ENCODE assay signal across 8 mouse cellular contexts in genomic region chr2:75772251-75772956, GRCm38 (mm10). TPM values are rescaled to one million over a fixed set of nuclear protein-coding genes. Genes with fewer than 3 reads are reported as not detected.
DNase-seq lines count a peak whose midpoint lies in the region.

No protein-coding gene starts in this region.

- peak; percentile 84 for DNase-seq in urinary bladder, postnatal 14 days (ENCODE audit: low spot score)
- DNase-seq in urinary bladder, postnatal 10 days (ENCODE audit: low spot score) = no peak
- DNase-seq in heart, postnatal 25 days (ENCODE audit: low spot score) = peak; percentile 16
- peak; percentile 37 for DNase-seq in liver
- DNase-seq in urinary bladder, postnatal 36 days (ENCODE audit: low spot score in 2 of 2) = peak; percentile 63 to 79
- no peak for DNase-seq in spleen, postnatal 10 days (ENCODE audit: low spot score in 2 of 2)
- DNase-seq in B cell, adult 2 months = no peak
- no peak for DNase-seq in frontal cortex, postnatal 36 days (ENCODE audit: low spot score in 2 of 2)

- intact Hi-C loops in heart, postnatal 25 days (cut with DNase I) = loop anchor here (5.0 kb wide), 1 partner anchor 35 kb away; no protein-coding TSS in a partner anchor

RNA-seq across cellular contexts. Expression of gene Agps, which starts 59.6 kb away (rescaled TPM):
- 10 to 100 TPM; 34.1 to 37.6 TPM for total RNA-seq in heart, postnatal 25 days (2021)

Comparison
In these comparisons a context has a peak if more than half of its experiments do, and no peak if none do; other contexts are left out.
1. DNase-seq: peak in urinary bladder, postnatal 14 days (single experiment), heart, postnatal 25 days (single experiment), liver (single experiment) and urinary bladder, postnatal 36 days (2 of 2); none in urinary bladder, postnatal 10 days (single experiment), spleen, postnatal 10 days (0 of 2), B cell, adult 2 months (0 of 2) and frontal cortex, postnatal 36 days (0 of 2).